Mouse (Mus musculus): ENCODE results near the gene Aloxe3.

The Aloxe3 gene

GRCm38 (mm10) chr11:69125041-69125851 is 450 bp upstream of the Aloxe3 start:
- no peak for DNase-seq (ENCODE audit: low spot score)

GRCm38 (mm10) chr11:69125919-69126705 is 416 bp downstream of the Aloxe3 start:
- DNase-seq (ENCODE audit: low spot score) = no peak

- no peak for DNase-seq (ENCODE audit: low spot score)
Observed at GRCm38 (mm10) chr11:69126706-69127095, 1.0 kb downstream of the Aloxe3 start.

GRCm38 (mm10) chr11:69128426-69129122 is 2.9 kb downstream of the Aloxe3 start:
- no peak for DNase-seq (ENCODE audit: low spot score)

GRCm38 (mm10) chr11:69133566-69133922 is 7.8 kb downstream of the Aloxe3 start:
- DNase-seq (ENCODE audit: low spot score) = no peak

GRCm38 (mm10) chr11:69133923-69134621 is 8.4 kb downstream of the Aloxe3 start:
- DNase-seq (ENCODE audit: low spot score) = no peak

GRCm38 (mm10) chr11:69134622-69134968 is 8.9 kb downstream of the Aloxe3 start:
- DNase-seq (ENCODE audit: low spot score) = no peak

GRCm38 (mm10) chr11:69135361-69135760 is 9.7 kb downstream of the Aloxe3 start:
- DNase-seq (ENCODE audit: low spot score) = no peak

- no peak for DNase-seq (ENCODE audit: low spot score)
Observed at GRCm38 (mm10) chr11:69147546-69147945, 21.9 kb downstream of the Aloxe3 start.

GRCm38 (mm10) chr11:69148451-69148960 is 22.8 kb downstream of the Aloxe3 start:
- no peak for DNase-seq (ENCODE audit: low spot score)

- DNase-seq (ENCODE audit: low spot score) = no peak
Observed at GRCm38 (mm10) chr11:69149728-69150127, 24.0 kb downstream of the Aloxe3 start.

- DNase-seq (ENCODE audit: low spot score) = no peak
Observed at GRCm38 (mm10) chr11:69150444-69150843, 24.7 kb downstream of the Aloxe3 start.

- no peak for DNase-seq (ENCODE audit: low spot score)
Observed at GRCm38 (mm10) chr11:69151004-69151403, 25.3 kb downstream of the Aloxe3 start.

GRCm38 (mm10) chr11:69153831-69154230 is 28.1 kb downstream of the Aloxe3 start:
- no peak for DNase-seq (ENCODE audit: low spot score)

GRCm38 (mm10) chr11:69155351-69155750 is 29.7 kb downstream of the Aloxe3 start:
- DNase-seq (ENCODE audit: low spot score) = no peak

- DNase-seq (ENCODE audit: low spot score) = no peak
Observed at GRCm38 (mm10) chr11:69156800-69157199, 31.1 kb downstream of the Aloxe3 start, which contains the start of gene Alox12b. Gene Alox12b, plus strand, starts transcription at chr11:69156989.

GRCm38 (mm10) chr11:69169313-69169712 is 43.6 kb downstream of the Aloxe3 start:
- no peak for DNase-seq (ENCODE audit: low spot score)

GRCm38 (mm10) chr11:69171626-69172025 is 45.9 kb downstream of the Aloxe3 start:
- peak; percentile 51 for DNase-seq (ENCODE audit: low spot score)

GRCm38 (mm10) chr11:69172606-69173005 is 46.9 kb downstream of the Aloxe3 start:
- no peak for DNase-seq (ENCODE audit: low spot score)

- no peak for DNase-seq (ENCODE audit: low spot score)
Observed at GRCm38 (mm10) chr11:69174722-69175121, 49.0 kb downstream of the Aloxe3 start.

GRCm38 (mm10) chr11:69178525-69178924 is 52.8 kb downstream of the Aloxe3 start:
- no peak for DNase-seq (ENCODE audit: low spot score)

GRCm38 (mm10) chr11:69179512-69179911 is 53.8 kb downstream of the Aloxe3 start:
- DNase-seq (ENCODE audit: low spot score) = no peak
